Mouse (Mus musculus): ENCODE results near the gene Brsk2.
A peak's percentile ranks its signal among the peaks of the same experiment; 100 is the strongest.

Brsk2 gene

GRCm38 (mm10) chr7:142030073-142030472, 80.5 kb downstream of the Brsk2 start:
- no peak for DNase-seq (ENCODE audit: low read depth, low spot score)

- DNase-seq (ENCODE audit: low read depth, low spot score), result peak; percentile 4
Observed at GRCm38 (mm10) chr7:142034198-142034597, 84.6 kb downstream of the Brsk2 start.

GRCm38 (mm10) chr7:142035048-142035811, 85.7 kb downstream of the Brsk2 start:
- DNase-seq (ENCODE audit: low read depth, low spot score), result no peak

GRCm38 (mm10) chr7:142037553-142038170, 88.1 kb downstream of the Brsk2 start:
- DNase-seq (ENCODE audit: low read depth, low spot score), result peak; percentile 66

- DNase-seq (ENCODE audit: low read depth, low spot score), result no peak
Observed at GRCm38 (mm10) chr7:142040756-142041155, 91.2 kb downstream of the Brsk2 start.

GRCm38 (mm10) chr7:142045344-142045743, 95.8 kb downstream of the Brsk2 start:
- no peak for DNase-seq (ENCODE audit: low read depth, low spot score)

GRCm38 (mm10) chr7:142045932-142046331, 96.4 kb downstream of the Brsk2 start:
- no peak for DNase-seq (ENCODE audit: low read depth, low spot score)

GRCm38 (mm10) chr7:142050536-142050935, 101.0 kb downstream of the Brsk2 start:
- no peak for DNase-seq (ENCODE audit: low read depth, low spot score)
